Mouse (Mus musculus) kidney, postnatal 0 days (tissue): ENCODE results near the gene Aif1l. TPM values are rescaled to one million over a fixed set of nuclear protein-coding genes. Genes with fewer than 3 reads are reported as not detected.

ENCODE experiments used
- ATAC-seq: fragments of 200-750 bp; cut with Nextera tagmentation; replicated peaks from 2 replicates; pipeline ENCODE4 v1.8.0; 2017; ENCODE audit warnings: low read depth, moderate number of reproducible peaks, moderate TSS enrichment, moderate library complexity; ENCODE audit not compliant: low FRiP score
- DNase-seq: peaks from one replicate; pipeline ENCODE4 v3.0.0-alpha.2; 2016; ENCODE audit warnings: low spot score
- H3K27ac ChIP-seq: fragments of 300-500 bp; sonication (generic); 2 replicates; pipeline ENCODE4 v1.5.1; 2014; ENCODE audit warnings: mild to moderate bottlenecking
- H3K27me3 ChIP-seq: fragments of 300-500 bp; sonication (generic); 2 replicates; pipeline ENCODE4 v1.6.1; 2014; ENCODE audit warnings: low read length, mixed read lengths; ENCODE audit not compliant: insufficient read depth
- H3K36me3 ChIP-seq: fragments of 300-500 bp; sonication (generic); 2 replicates; pipeline ENCODE4 v1.6.1; 2014; ENCODE audit warnings: low read length, mixed read lengths; ENCODE audit not compliant: insufficient read depth
- H3K4me1 ChIP-seq: fragments of 300-500 bp; sonication (generic); replicated peaks from 2 replicates; pipeline ENCODE4 v1.6.1; 2014; ENCODE audit warnings: antibody characterized with exemption, low read length, mixed read lengths; ENCODE audit not compliant: insufficient read depth
- H3K4me2 ChIP-seq: fragments of 300-500 bp; sonication (generic); 2 replicates; pipeline ENCODE4 v1.6.1; 2014; ENCODE audit warnings: mild to moderate bottlenecking, low read length, moderate library complexity, mixed read lengths
- H3K4me3 ChIP-seq: fragments of 300-500 bp; sonication (generic); replicated peaks from 2 replicates; pipeline ENCODE4 v1.5.1; 2014; ENCODE audit warnings: low read depth, low read length
- H3K9ac ChIP-seq: fragments of 300-500 bp; sonication (generic); 2 replicates; pipeline ENCODE4 v1.6.1; 2014; ENCODE audit warnings: low read depth, low read length
- H3K9me3 ChIP-seq: fragments of 300-500 bp; sonication (generic); replicated peaks from 2 replicates; pipeline ENCODE4 v1.6.1; 2016; ENCODE audit warnings: low read length, inconsistent platforms, mixed read lengths
- CTCF ChIP-seq: IDR thresholded peaks from 2 replicates; pipeline ENCODE4 v1.5.1; 2016; ENCODE audit warnings: antibody characterized with exemption, low read depth, mild to moderate bottlenecking, moderate library complexity
- WGBS: fragments of 180-500 bp; shearing (Covaris S2); extraction: QIAGEN DNeasy Blood & Tissue Kit; methylation state at CpG from one replicate; pipeline ENCODE4 v1.1.7; 2014; 5-methylcytosine and 5-hydroxymethylcytosine counted together
- polyA plus RNA-seq: library from polyadenylated mRNA; unstranded; fragments of >200 nt; fragmentation: Nextera tagmentation; extraction: Ambion mirVana; gene quantifications from 2 replicates; pipeline ENCODE4 v1.2.1, GENCODE M21; 2015

Gene Aif1l
- polyA plus RNA-seq, 1 experiment from 2014 or later: 129 TPM

DNA sequence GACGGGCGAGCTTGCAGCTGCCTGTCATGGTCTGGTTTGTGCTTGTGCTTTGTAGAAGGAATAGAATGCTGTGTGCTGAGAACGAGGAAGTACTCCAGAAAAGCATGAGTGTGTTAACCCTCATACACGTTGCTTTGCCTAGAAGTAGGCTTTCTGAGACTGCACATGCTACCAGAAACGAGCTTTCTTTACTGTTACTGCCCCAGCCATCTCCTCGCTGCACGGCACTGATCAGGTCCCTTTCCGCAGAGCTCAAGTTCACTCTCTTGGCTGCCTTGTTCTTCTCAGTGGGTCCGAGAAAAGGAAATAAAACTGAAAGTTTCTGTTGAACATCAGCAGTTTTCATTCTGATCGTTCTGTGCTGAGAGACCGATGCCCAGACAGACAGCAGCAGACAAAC is 58.8 kb downstream of the Aif1l start:
- Histone ChIP-seq H3K36me3 (peaks cover 71% of the 10 kb centered on the region), H3K9ac (no peak overlapping the region), H3K4me1 (no peaks in the 10 kb centered on the region), H3K9me3 (no peaks in the 10 kb centered on the region), H3K4me2 (no peak overlapping the region), H3K27me3 (no peaks in the 10 kb centered on the region), H3K4me3 (no peak overlapping the region), H3K27ac (no peak overlapping the region)
- DNase-seq (no peak), ATAC-seq (no peak)
- no peak for TF ChIP-seq CTCF
- 88% methylated on average over 11 of the region's 11 CpGs for WGBS

DNA sequence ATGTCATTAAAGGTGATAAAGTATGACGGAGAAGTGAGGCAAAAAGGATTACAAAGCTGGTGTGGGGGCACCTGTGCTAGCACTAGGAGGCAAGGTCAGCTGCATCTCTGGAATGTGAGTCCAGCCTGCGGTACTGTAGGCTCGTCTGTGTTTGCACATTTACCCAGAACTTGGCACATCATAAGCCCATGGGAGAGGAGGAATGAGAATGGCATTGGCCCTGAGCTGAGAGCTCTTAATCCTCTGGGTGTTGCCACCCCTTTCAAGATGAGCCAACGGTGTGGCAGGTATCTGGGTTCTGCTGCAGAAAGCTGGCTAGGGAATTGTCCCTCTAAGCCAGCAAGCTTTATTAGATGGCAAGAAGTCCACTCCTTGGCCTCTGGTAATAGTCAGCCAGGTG is 69.8 kb downstream of the Aif1l start:
- TF ChIP-seq CTCF: no peak
- DNase-seq (no peak), ATAC-seq (no peak)
- Histone ChIP-seq H3K27ac (no peak overlapping the region), H3K4me3 (no peak overlapping the region), H3K4me2 (no peak overlapping the region), H3K4me1 (no peaks in the 10 kb centered on the region), H3K9ac (no peak overlapping the region), H3K27me3 (no peaks in the 10 kb centered on the region), H3K36me3 (peaks cover 70% of the 10 kb centered on the region), H3K9me3 (no peaks in the 10 kb centered on the region)
- 75% methylated on average over 4 of the region's 4 CpGs for WGBS

DNA sequence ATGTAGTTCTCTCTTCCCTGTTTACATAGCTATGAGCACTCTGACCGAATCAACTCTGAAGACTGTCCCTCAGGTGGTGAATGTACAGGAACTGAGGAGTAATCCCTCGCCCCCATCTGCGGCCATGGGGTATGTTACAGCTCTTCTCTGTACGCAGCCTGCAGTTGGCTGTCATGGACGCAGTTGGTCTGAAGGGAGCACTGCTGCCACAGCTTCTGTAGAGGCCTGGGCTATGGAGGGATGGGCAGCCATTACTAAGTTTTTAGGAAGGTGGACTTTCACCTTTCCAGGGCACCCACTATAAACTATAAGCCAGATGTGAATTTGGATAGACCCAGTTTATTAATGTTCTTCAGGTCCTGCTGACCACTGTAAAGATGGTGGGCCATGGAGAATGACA is 70.3 kb downstream of the Aif1l start:
- H3K4me1 ChIP-seq: no peaks in the 10 kb centered on the region
- peaks cover 70% of the 10 kb centered on the region for H3K36me3 ChIP-seq
- no peak overlapping the region for H3K9ac ChIP-seq
- no peak for ATAC-seq
- no peak overlapping the region for H3K4me3 ChIP-seq
- DNase-seq: no peak
- WGBS: 95% methylated on average over 5 of the region's 5 CpGs
- no peaks in the 10 kb centered on the region for H3K27me3 ChIP-seq
- no peak overlapping the region for H3K27ac ChIP-seq
- no peaks in the 10 kb centered on the region for H3K9me3 ChIP-seq
- H3K4me2 ChIP-seq: no peak overlapping the region
- no peak for TF ChIP-seq CTCF

Other genes with a start within 250 kb of the Aif1l start
- gene Qrfp, start 139.6 kb upstream of the Aif1l start, polyA plus RNA-seq: 0.08 TPM in 2 replicates
- 0.75 and 0.89 TPM in 2 replicates for gene Fibcd1, start 104.1 kb upstream of the Aif1l start, polyA plus RNA-seq
- gene Lamc3, start 62.8 kb upstream of the Aif1l start, polyA plus RNA-seq: 2.8 TPM in 2 replicates
- gene Nup214, start 24.3 kb downstream of the Aif1l start, polyA plus RNA-seq: 57.6 and 67.3 TPM in 2 replicates
- 0.79 and 0.82 TPM in 2 replicates for gene Fam78a, start 134.7 kb downstream of the Aif1l start, polyA plus RNA-seq
- 4.5 and 4.7 TPM in 2 replicates for gene Plpp7, start 145.4 kb downstream of the Aif1l start, polyA plus RNA-seq
- 31.4 and 33.8 TPM in 2 replicates for gene Prrc2b, start 200.9 kb downstream of the Aif1l start, polyA plus RNA-seq